Mouse (Mus musculus) gonadal fat pad, adult 2 months (tissue): Measurements from ENCODE around the gene Plekhg6. TPM values are rescaled to one million over a fixed set of nuclear protein-coding genes. Genes with fewer than 3 reads are reported as not detected.

Experiments used
- DNase-seq: peaks from one replicate; pipeline ENCODE4 v3.0.0-alpha.2; 2012; ENCODE audit warnings: low read depth
- polyA plus RNA-seq: library from polyadenylated mRNA; depleted of rRNA; stranded (reverse); fragments of >200 nt; gene quantifications from 2 replicates; pipeline ENCODE4 v1.2.3, GENCODE M21; 2012; rRNA removed

Gene Plekhg6
- polyA plus RNA-seq, 1 experiment = 2.8 TPM

DNA sequence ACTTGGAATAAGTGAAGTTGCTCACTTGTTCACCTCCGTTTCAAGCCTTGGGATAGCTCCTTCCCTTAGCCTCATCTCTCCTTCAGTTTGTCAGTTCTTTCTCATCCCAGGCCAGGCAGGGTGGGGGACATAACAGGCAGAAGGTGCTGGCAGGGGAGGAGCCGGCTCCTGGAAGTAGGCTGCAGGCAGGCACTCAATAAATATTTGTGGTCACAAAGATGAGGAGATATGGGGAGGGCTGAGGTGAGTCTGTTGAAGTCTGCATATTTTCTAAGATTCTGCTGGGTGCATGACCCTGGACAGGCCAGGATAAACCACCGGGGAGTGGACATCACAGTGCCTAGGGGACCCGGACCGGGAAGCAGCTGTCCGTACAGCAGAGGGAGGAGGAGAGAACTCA, 57.0 kb downstream of the Plekhg6 start:
- no peak for DNase-seq

DNA sequence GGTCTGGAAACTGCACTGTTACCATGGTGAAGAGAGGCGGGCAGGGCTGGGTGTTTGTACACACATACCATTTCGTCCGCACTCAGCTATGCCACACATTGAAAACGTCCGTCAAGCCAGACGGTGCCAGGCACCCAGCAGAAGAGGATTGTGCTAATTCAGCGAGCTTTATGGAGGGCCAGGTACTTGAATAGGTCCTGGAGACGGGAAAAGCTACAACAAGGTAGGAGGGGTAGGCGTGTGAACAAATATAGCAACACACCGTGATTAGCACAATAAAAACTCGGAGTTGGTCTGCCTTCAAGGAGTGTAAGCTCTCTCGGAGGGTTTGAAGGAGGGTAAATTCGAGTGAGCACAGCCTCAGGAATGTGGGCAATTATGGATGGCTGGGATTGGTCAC, 57.8 kb downstream of the Plekhg6 start:
- DNase-seq = no peak

DNA sequence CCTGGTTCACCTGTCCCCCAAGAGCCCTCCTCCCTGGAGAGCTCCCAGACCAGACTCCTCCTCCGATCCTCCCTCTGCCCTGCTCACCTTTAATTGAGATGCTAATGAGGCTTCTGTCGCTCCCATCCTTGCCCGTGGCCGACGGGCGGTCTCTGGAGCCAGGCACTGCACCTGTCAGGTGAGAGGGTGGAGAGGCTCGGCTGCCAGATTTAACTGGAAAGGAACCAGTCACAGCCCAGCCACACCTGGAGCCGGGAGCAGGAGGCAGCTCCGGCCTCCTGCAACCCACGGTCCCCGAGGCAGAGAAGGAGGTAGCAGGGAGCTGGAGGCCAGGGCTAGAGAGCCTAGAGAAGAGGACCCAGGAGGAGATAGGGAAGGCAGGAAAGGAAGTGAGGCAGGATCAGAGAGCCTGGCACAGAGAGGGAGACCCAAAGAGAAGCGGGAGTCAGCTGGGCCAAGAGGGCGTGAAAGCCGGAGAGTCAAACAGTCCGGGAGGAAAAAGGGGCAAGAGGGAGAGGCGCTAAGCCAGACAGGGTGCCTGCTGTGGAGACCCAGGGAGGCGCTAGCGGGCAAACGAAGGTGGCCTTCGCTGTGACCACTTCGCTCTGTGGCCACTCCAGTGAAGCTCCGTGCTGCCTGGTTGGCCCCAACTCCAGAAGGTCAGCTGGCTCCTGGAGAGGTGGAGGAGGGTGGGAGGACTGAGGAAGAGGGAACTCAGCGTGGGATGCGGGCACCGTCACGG, 59.3 kb downstream of the Plekhg6 start:
- DNase-seq = no peak

DNA sequence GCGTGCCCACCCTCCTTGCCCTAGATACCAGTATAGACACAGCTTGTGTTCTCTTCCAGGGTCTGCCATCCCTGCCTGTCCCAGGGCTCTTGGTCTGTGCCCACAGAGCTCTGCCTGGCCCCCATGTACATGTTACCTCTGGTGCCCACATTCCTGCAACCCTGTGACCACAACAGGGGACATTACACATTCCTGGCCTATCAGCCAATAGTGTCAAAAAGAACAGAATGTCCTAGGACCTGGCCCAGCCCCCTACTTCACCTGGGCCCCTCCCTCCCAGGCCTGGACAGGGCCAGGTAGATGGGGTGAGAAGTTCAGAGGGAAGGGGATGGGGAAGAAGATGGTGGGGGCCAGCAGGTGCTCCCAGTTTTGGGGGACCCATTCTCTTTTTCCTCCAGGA, 60.3 kb downstream of the Plekhg6 start, which contains the start of gene Scnn1a:
Scnn1a (plus strand) TSS at position 337 of the 400 bp plus-strand sequence.
- no peak for DNase-seq

DNA sequence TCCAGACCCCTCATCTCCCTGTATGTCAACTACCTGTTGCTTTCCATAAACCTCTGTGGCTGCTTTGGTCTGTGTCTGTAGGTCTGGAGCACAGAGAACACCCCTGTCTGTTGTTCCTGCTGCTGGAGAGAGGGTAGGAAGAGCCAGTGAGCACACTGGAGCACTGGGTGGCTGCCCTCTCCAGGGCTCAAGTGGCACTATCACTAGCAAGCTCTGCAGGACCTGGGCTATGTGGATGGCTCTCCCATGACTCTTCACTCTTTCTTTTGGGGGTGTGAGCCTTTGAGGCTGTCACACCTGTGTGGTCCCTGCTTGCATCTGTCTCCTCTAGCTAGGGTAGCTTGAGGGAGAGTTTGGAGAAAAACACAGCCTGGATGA, 60.7 kb downstream of the Plekhg6 start:
- DNase-seq = no peak

DNA sequence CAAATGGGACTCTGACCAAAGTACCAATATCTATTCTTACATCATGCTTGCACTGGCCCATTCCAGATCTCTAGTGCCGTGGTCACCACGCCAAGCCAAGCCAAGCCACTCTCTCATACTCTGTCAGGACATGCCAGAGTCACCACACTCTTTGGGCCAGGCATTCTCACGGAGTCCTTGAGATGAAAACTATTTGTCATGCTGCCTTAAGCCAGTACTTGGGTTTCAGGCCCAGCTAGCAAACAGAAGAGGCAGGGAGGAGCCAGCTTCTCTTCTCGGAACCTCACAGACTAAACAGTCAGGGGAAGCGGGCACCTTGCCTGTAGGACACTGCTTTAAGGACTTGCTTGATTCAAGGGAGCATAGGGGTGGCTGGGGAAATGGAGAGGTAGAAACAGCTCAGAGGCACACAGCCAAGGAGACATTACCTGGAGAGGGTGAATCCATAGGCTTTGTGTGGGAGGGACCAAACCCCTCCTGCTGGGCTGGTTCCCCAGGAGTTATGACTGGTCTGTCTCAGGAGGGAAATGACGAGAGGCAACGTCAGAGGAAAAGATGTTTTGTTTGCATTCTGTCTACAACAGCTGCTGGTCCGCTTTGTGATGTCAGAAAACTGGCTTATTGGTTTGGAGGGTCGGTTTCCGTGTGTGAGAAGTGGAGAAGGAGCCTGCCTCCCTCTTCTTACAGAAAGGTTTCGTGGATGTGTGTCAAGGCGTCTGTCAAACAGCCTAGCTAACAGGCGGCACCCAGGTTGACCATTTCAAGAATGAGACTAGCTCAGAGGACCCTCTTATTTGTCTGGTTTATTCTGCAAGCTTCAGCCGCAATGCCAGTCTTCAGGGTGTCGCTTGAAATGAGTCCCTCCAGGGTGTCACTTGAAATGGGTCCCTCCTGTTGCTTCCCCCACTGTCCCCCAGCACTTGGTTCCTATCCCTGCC, 61.3 kb downstream of the Plekhg6 start:
- peak; percentile 38 for DNase-seq

DNA sequence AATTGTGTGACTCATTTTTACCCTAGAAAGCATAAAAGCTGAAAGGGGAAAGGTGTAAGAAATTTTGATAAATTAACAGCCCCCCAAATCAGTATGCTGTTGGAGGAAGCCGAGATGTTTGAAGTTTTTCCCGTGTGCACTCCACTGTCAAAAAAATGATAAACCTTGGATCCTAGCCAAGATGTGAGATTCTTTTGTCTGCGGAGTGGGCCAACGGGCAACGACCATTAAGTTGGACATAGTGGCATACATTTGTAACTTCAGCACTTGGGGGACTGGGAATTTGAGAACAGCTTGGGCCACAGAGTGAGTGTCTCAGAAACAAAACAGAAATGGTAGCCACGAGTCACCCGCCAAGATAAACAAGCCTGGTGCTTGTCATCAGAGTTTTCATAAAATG, 63.5 kb downstream of the Plekhg6 start:
- no peak for DNase-seq

DNA sequence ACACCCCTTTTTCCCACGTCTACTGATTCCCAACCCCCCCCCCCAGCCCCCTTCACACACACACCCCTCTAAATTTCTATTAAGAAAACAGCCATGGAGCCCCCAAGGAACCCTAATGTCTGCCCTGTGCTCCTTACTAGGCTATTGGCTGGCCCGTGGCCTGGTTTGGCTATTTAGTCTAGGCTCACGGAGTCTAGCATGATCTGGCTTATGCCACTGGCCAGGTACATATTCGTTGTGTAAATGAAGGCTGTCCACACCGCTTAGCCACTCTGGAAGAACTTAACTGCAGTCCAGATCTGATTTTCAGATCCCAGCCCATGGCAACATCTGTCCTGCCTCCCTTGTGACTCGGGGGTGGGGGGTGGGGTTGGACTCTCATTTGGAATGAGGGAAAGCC, 65.8 kb downstream of the Plekhg6 start:
- no peak for DNase-seq

DNA sequence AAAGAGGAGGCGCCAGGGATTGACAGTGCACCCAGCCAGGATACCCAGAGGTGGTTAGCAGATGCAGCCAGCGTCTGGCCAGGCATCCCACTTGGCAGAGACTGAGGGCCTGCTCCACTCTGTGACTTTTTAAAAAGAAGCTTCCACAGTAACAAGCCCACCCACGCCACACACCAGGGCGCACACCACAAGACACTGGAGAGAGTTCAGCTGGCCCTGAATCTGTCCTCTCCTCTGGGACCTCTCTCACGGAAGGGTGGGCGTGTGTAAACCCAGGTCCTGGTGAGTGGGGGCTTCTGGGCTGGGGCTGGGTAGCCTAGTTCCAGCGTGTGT, 66.4 kb downstream of the Plekhg6 start:
- DNase-seq = no peak

DNA sequence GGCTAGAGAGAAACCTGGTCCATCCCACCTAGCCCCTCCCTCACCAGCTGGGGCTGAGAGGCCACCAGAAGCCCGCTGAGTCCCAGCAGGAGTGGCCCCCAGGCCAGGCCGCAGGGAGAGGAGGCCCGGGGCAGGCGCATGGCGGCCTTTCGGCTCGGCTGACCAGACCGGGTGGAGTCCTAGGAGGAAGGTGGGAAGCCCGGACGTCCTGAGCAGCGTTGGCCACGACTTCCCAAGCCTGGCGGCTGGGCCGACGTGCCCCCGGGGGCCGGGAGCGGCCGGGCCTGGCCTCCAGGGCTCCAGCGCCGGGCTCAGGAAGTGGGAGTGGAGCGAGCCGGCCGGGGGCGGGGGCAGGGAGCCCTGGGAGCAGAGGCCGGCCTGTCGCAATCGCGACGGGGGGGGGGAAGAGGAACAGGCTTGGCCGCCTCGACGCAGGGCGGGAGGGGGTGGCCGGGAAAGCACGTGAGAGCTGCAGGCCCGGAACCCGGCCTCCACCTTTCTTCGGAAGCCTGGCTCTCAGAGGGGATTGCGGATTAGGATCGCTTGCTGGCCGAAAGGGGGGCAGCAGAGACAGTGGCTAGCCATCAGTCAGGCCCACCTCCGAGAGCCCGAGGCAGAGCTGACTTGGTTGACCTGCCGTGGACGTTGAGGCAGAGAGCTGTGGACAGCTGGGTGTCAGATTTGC, 66.9 kb downstream of the Plekhg6 start, which contains the start of gene Ltbr:
Ltbr (minus strand) TSS at position 340 of the 685 bp plus-strand sequence.
- DNase-seq = no peak

Other genes starting within 250 kb of the Plekhg6 start
- gene Nop2, start 248.9 kb downstream of the Plekhg6 start, polyA plus RNA-seq = 13.3 and 14.0 TPM in 2 replicates
- 20.9 and 21.5 TPM in 2 replicates for gene Iffo1, start 235.6 kb downstream of the Plekhg6 start, polyA plus RNA-seq
- gene Gapdh, start 214.3 kb downstream of the Plekhg6 start, polyA plus RNA-seq = 2,859 and 3,359 TPM in 2 replicates
- 21.6 and 26.7 TPM in 2 replicates for gene Ncapd2, start 189.1 kb downstream of the Plekhg6 start, polyA plus RNA-seq
- gene Mrpl51, start 189.0 kb downstream of the Plekhg6 start, polyA plus RNA-seq = 85.6 and 88.7 TPM in 2 replicates
- 39.4 and 41.8 TPM in 2 replicates for gene Vamp1, start 165.2 kb downstream of the Plekhg6 start, polyA plus RNA-seq
- gene Tapbpl, start 148.9 kb downstream of the Plekhg6 start, polyA plus RNA-seq = 21.7 and 26.6 TPM in 2 replicates
- 1.0 and 1.7 TPM in 2 replicates for gene Cd27, start 143.8 kb downstream of the Plekhg6 start, polyA plus RNA-seq
- gene Tuba3a, start 94.8 kb downstream of the Plekhg6 start, polyA plus RNA-seq = 2.7 and 7.9 TPM in 2 replicates
- 91.9 and 95.1 TPM in 2 replicates for gene Ltbr, start 66.9 kb downstream of the Plekhg6 start, polyA plus RNA-seq
- 25.9 and 40.7 TPM in 2 replicates for gene Scnn1a, start 60.1 kb downstream of the Plekhg6 start, polyA plus RNA-seq
- 150 and 179 TPM in 2 replicates for gene Tnfrsf1a, start 31.4 kb downstream of the Plekhg6 start, polyA plus RNA-seq
- 217 and 263 TPM in 2 replicates for gene Cd9, start 114.0 kb upstream of the Plekhg6 start, polyA plus RNA-seq
- 76.1 and 90.2 TPM in 2 replicates for gene Vwf, start 166.0 kb upstream of the Plekhg6 start, polyA plus RNA-seq